Mouse (Mus musculus) ZHBTc4 (cell line): ENCODE data around the gene Pip4k2a.
A peak's percentile ranks its signal among the peaks of the same experiment; 100 is the strongest.

Experiments used
- DNase-seq: peaks from one replicate; pipeline ENCODE4 v3.0.0-alpha.2; 2011; ENCODE audit warnings: low read depth, low spot score

Gene Pip4k2a

DNA sequence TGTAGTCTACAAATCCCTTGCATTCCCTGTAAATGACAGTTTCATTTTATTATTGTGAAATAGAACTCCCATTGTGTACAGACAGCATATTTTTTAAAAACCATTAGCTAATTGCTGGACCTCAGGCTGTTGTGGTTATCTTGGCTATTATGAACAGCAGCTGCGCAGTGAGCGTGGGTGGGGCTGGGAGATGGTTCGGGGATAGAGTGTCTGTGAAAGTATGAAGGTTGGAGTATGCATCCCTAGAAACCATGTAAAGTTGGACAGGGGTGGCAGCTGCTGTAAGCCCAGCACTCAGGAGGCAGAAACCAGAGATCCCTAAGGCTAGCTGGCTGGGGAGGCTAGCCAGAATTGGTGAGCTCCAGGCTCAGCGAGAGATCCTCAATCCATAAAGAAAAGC lies 158.4 kb downstream of the Pip4k2a start:
- no peak for DNase-seq

GRCm38 (mm10) chr2:18835266-18835908 lies 162.5 kb downstream of the Pip4k2a start:
- DNase-seq = no peak

- no peak for DNase-seq
Measured at GRCm38 (mm10) chr2:18833024-18833590, 164.8 kb downstream of the Pip4k2a start.

DNA sequence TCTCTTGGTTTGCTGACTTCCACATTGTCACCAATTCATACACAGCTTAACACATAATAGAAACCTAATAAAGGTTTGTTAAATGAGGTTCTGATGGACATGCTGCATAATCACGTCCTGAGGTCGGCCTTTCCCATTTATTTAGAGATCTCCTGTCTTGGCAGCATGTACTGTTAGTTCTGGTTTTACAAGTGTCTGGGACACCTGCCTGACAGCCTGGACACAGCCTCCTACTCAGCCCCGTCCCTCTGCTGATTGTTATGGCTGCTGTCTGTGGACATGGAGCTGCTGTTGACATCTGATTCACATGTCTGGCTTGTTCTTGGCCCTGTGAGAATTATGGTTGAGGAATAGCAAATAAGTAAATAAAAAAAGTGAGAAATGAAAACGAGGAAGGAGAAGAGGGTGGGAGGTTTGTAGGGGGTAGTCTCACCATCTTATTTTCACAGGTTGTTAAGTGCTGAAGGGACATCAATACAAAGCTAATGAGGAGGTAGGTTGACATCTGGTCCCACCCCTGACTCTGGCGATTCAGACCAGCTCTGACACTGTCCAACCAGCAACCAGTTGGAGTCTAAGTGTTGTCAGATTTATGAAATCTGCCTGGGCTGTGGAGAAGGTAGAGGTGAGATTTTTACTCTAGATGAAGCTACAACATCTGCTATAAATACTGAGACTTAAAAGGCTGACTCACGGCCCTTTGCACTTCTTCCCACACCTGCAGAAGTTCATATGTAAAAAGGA lies 166.7 kb downstream of the Pip4k2a start:
- DNase-seq = no peak

GRCm38 (mm10) chr2:18822711-18823110 lies 175.2 kb downstream of the Pip4k2a start:
- DNase-seq = no peak

GRCm38 (mm10) chr2:18821451-18822379 lies 176.2 kb downstream of the Pip4k2a start:
- no peak for DNase-seq

DNA sequence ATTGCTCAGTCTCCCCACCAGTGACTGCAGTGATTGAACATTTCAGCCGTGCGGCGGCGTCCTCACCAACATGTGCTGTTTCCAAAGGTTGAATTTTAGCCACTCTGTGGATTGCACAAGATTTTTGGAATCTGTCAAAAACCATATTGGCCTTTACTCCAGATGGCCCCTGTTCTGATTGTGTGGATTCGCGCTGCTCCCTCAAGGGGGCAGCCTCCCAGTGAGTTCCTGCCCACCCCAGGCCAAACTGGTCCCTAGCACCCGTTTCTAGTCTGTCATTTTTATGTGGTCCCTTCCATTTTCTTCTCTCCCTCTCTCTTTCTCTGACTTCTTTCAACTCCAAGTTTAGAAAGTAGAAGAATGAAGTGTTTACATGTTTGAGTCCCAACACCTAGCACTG lies 178.4 kb downstream of the Pip4k2a start:
- no peak for DNase-seq

DNA sequence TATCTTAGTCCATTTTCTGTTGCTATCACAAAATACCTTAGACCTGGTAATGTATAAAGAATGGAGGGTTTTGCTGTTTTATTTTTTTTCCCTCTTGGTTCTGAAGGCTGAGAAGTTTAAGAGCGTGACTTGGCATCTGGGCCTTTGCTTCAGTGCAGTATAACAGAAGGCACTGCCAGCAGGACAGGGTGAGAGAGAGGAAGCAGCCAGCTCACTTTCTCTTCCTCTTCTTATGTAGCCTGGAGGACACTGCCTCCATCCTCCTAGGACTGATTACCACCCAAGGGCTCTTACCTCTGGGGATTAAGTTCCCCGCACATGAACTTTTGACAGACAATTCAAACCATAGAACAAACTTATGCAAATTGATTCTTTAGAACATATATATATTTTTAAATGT lies 181.9 kb downstream of the Pip4k2a start:
- DNase-seq = no peak

- DNase-seq = no peak
Measured at GRCm38 (mm10) chr2:18815336-18815965, 182.5 kb downstream of the Pip4k2a start.

- DNase-seq = no peak
Measured at GRCm38 (mm10) chr2:18814447-18814804, 183.5 kb downstream of the Pip4k2a start.

DNA sequence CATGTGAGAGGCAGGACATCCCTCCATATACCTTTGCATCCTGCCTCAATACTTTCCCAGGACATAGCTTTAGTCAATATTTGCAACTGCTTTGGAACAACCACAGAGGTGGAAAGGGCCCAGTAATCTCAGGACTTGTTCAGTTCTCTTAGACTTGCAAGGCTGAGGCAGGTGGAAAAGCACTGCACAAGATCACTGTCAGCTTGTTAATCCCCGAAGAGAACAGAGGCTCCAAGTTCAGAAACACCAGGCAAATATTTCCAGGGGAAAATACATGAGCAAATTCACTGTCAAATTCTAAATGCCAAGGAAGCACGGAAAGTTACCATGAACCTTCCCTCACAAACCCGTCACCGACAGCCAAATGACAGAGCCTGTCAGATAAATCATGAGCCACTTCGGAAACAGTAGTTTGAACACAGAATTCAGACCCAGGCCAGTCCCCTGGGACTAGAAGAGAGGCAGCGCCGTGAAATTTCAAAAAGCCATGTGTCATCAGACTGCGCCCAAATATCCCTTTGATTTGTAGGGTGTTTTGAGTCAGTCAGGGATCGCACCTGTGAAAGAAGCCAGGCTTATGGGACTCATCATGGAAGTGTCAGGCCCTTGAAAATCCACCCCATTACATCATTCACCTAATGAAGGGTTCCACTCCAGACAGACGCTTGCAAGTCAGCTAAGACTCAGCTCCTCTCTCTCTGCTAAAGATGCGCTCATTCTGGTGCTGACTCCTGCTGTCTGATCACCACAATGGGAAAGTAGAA lies 184.1 kb downstream of the Pip4k2a start:
- DNase-seq = no peak

DNA sequence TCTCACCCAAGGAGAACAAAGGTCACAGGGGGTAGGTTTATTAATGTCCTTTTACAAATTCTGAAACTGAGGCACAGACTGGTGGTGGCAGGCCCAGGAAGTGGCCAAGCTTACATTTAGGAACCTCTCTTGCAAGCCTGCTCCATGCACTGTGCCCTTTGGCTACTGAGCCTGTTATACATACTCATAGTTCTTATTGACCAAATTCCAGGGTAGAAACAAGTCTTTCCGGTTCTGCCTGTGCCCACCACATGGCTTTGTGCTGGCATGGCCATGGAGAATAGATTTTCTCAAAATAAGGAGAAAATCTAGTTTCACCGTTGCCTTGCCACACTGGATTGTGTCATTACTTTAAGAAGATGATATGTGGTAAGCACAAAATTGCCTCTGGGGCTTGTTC lies 190.0 kb downstream of the Pip4k2a start:
- no peak for DNase-seq

DNA sequence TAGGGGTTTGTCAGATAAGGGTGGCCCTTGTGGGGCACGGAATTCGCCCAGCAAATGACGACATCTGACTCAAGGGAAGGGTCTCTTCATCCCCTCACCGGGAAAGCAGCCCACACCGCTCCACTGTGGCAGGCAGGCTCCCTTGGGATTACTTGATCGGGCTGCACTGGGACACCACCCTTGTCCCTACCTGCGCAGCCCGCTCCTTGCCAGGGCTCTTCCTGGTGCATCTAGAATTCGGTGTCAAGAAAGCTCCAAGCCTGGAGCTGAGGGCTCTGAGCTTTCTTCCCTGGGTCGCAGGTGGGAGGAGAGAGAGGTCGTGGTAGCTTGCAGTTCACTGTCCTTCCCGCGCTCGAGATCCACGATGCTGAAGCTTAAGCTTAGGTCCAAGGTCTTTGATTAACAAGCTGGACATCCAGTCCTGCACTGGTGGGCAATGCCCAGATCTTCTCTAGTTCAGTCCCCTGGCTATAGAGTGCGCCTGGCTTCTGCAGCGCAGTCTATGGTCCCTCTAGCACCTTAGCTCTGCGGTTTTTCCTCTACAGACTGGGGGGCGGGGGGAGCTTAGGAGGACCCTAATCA lies 196.6 kb downstream of the Pip4k2a start:
- peak; percentile 15 for DNase-seq

GRCm38 (mm10) chr2:18800646-18801251 lies 197.2 kb downstream of the Pip4k2a start:
- no peak for DNase-seq

- DNase-seq = peak; percentile 50
Measured at GRCm38 (mm10) chr2:18799966-18800645, 197.8 kb downstream of the Pip4k2a start.

- DNase-seq = peak; percentile 18
Measured at GRCm38 (mm10) chr2:18799265-18799965, 198.5 kb downstream of the Pip4k2a start.

GRCm38 (mm10) chr2:18797776-18798175 lies 200.2 kb downstream of the Pip4k2a start:
- no peak for DNase-seq

- DNase-seq = no peak
Measured at GRCm38 (mm10) chr2:18794261-18794660, 203.7 kb downstream of the Pip4k2a start.
